Mouse (Mus musculus): ENCODE data around the gene Ttll11.

Ttll11 gene

GRCm38 (mm10) chr2:35852971-35853370, 126.7 kb downstream of the Ttll11 start:
- no peak for DNase-seq (ENCODE audit: low spot score in 2 of 2)

- DNase-seq (ENCODE audit: low spot score in 2 of 2), result no peak
Measured at GRCm38 (mm10) chr2:35852164-35852509, 127.6 kb downstream of the Ttll11 start.

GRCm38 (mm10) chr2:35851420-35852163, 128.1 kb downstream of the Ttll11 start:
- no peak for DNase-seq (ENCODE audit: low spot score in 2 of 2)

- no peak for DNase-seq (ENCODE audit: low spot score in 2 of 2)
Measured at GRCm38 (mm10) chr2:35849632-35850230, 130.0 kb downstream of the Ttll11 start.

- DNase-seq (ENCODE audit: low spot score in 2 of 2), result peak; percentile 77 to 81
Measured at GRCm38 (mm10) chr2:35845611-35846504, 133.9 kb downstream of the Ttll11 start.

- no peak for DNase-seq (ENCODE audit: low spot score in 2 of 2)
Measured at GRCm38 (mm10) chr2:35843896-35844690, 135.6 kb downstream of the Ttll11 start.

GRCm38 (mm10) chr2:35842780-35843474, 136.8 kb downstream of the Ttll11 start:
- peak; percentile 63 to 72 for DNase-seq (ENCODE audit: low spot score in 2 of 2)

GRCm38 (mm10) chr2:35841841-35842420, 137.8 kb downstream of the Ttll11 start:
- DNase-seq (ENCODE audit: low spot score in 2 of 2), result no peak

GRCm38 (mm10) chr2:35840956-35841816, 138.5 kb downstream of the Ttll11 start:
- DNase-seq (ENCODE audit: low spot score in 2 of 2), result no peak

GRCm38 (mm10) chr2:35838751-35839479, 140.8 kb downstream of the Ttll11 start:
- DNase-seq (ENCODE audit: low spot score in 2 of 2), result no peak

- DNase-seq (ENCODE audit: low spot score in 2 of 2), result no peak
Measured at GRCm38 (mm10) chr2:35834198-35834913, 145.4 kb downstream of the Ttll11 start.

- DNase-seq (ENCODE audit: low spot score in 2 of 2), result no peak
Measured at GRCm38 (mm10) chr2:35833546-35833945, 146.2 kb downstream of the Ttll11 start.

GRCm38 (mm10) chr2:35832742-35833425, 146.8 kb downstream of the Ttll11 start:
- no peak for DNase-seq (ENCODE audit: low spot score in 2 of 2)

- DNase-seq (ENCODE audit: low spot score in 2 of 2), result no peak
Measured at GRCm38 (mm10) chr2:35831904-35832581, 147.7 kb downstream of the Ttll11 start.

- no peak for DNase-seq (ENCODE audit: low spot score in 2 of 2)
Measured at GRCm38 (mm10) chr2:35830966-35831903, 148.5 kb downstream of the Ttll11 start.

GRCm38 (mm10) chr2:35829136-35829535, 150.6 kb downstream of the Ttll11 start:
- DNase-seq (ENCODE audit: low spot score in 2 of 2), result no peak
